Mouse (Mus musculus) embryonic fibroblast, embryonic 13.5 days (primary cell): ENCODE data around the gene St3gal5.

Experiments
- CTCF ChIP-seq: IDR thresholded peaks from 2 replicates; pipeline ENCODE4 v1.5.1; 2011; ENCODE audit warnings: mild to moderate bottlenecking, control low read depth, low read length, moderate library complexity, borderline replicate concordance; ENCODE audit not compliant: insufficient read depth
- POLR2A ChIP-seq: IDR thresholded peaks from 2 replicates; pipeline ENCODE4 v1.6.1; 2011; ENCODE audit warnings: low read depth, mild to moderate bottlenecking, control low read depth, low read length, moderate library complexity

DNA sequence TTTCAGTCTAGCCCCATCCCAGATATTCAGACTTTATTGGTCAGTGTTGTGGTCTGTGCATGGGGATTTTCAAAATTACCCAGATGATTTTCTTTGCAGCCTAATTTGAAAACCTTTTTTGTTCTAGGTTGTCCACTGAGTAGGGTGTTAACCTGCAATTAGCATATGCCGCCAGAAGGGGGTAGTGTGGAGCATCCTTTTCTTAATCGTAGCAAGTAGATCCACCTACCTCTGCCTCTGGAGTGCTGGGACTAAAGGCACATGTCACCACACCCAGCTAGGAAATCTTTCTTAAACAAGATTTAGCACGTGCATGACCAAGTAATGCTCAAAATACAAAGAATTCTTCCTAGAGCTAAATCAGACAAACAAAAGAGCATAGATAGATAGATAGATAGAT, 52.4 kb downstream of the St3gal5 start:
- TF ChIP-seq POLR2A (no peak), CTCF (no peak)
